Mouse (Mus musculus) monocyte, adult 2 months (primary cell): ENCODE measurements around the gene Ywhae.

ENCODE experiments used
- DNase-seq, 2 experiments: peaks; one replicate each; pipeline ENCODE4 v3.0.0; 2022; ENCODE audit warnings: low spot score in 2 of 2, low read depth in 1 of 2

Gene Ywhae

GRCm38 (mm10) chr11:75793351-75793750 lies 60.7 kb downstream of the Ywhae start:
- no peak for DNase-seq

- DNase-seq, result no peak
These were observed 62.1 kb downstream of the Ywhae start for GRCm38 (mm10) chr11:75794602-75795320.

DNA sequence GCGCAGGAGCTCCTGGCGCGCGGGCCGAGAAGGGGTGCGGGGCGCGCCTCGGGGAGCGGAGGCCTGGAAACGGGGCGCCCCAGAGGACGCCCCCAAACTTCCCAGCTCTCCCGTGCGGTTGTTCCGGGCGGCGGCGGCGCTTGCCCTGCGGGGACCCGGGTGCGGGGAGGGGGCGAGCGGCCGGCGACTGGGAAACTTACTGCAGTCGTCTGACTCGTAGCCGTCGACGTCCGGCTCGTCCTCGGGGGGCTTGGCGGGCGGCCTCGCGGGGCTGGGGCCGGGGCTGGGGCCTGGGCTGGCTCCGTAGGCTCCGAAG lies 62.6 kb downstream of the Ywhae start:
- no peak for DNase-seq

DNA sequence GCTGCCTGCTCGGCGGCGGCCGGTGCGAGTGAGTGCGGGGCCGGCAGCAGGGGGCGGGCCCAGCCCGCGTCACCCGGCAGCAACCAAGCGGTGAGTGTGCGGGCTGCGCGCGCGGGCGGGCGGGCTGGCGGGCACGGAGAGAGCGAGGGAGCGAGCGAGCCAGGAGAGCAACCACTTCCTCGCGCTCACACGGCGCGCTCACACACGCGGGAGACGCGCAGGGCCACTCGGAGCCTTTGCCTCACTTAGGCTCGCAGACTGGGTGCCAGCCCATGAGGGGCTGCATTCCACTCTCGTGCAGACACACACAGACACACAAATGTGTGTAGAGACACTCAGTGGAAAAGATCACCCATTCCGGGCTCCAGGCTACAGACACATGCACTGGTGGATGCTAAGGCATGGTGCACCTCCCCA lies 63.4 kb downstream of the Ywhae start, which contains the start of gene Doc2b:
TSS of gene Doc2b (minus strand) at position 21 of the 417 bp plus-strand sequence.
- DNase-seq, result no peak

GRCm38 (mm10) chr11:75796536-75797246 lies 64.0 kb downstream of the Ywhae start:
- DNase-seq, result no peak

GRCm38 (mm10) chr11:75801369-75801768 lies 68.7 kb downstream of the Ywhae start:
- DNase-seq, result no peak

DNA sequence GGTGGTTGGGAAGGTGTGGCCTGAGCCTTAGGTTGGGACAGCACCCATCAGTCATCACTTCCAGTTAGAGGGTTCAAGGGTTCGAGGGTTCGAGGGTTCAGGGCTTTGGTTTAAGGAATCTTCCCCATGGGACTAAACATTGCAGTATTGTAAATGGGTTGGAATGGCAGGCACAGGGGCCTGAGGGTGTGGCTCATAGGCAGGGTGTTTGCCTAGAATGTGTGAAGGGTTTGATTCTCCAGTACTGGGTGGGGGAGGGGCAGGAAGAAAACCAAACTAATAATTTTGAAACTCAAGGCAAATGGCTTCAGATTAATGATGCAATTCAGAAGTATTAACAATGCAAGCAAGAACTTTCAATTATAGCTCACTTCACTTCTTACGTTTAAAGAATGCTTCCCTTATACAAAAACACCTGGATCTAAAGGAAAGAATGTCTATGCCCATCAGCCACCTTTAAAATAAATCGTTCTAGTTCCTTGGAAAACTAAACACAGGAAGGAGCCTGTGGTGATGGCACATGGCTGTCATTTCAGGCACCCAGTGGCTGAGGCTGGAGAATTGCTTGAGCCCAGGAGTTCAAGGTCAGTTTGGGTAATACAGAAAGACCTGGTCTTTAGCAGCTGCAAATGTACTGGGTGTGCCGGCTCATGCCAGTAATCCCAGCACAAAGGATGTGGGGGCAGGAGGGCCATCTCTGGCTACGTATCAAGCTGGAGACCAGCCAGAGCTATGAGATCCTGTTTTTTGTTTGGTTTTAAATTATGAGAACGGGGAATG lies 69.3 kb downstream of the Ywhae start:
- DNase-seq, result no peak

DNA sequence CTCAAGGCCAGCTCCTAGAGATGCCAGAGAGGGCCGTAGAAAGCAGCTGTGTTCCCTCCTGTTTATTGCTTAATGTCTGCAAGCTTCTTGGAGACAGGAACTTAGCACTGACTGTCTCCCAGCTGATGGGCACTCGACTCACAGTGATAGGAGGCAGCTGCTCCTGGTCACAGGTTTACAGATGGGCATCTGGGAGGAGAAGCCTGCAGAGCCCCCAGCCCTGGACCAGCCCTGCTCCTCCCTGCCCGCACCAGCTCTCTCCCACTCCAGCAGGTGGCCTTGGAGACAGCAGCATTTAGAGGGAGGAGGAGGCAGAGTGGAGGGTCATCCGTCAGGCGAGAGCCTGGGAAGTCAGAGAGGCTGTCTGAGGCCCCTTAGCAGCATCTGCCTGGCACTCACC lies 74.8 kb downstream of the Ywhae start:
- no peak for DNase-seq

GRCm38 (mm10) chr11:75810526-75810925 lies 77.9 kb downstream of the Ywhae start:
- no peak for DNase-seq

- no peak for DNase-seq
These were observed 79.2 kb downstream of the Ywhae start for GRCm38 (mm10) chr11:75811900-75812299.

GRCm38 (mm10) chr11:75813085-75813484 lies 80.4 kb downstream of the Ywhae start:
- no peak for DNase-seq
